Mouse (Mus musculus) forebrain, embryonic 11.5 days (tissue): ENCODE measurements around the gene Kidins220. TPM values are rescaled to one million over a fixed set of nuclear protein-coding genes. Genes with fewer than 3 reads are reported as not detected.

Source experiments
- ATAC-seq: fragments of 200-750 bp; cut with Nextera tagmentation; replicated peaks from 2 replicates; pipeline ENCODE4 v1.8.0; 2017; ENCODE audit warnings: moderate TSS enrichment; ENCODE audit not compliant: low FRiP score
- DNase-seq: peaks from one replicate; pipeline ENCODE4 v3.0.0-alpha.2; 2017; ENCODE audit warnings: low spot score
- H3K27ac ChIP-seq: fragments of 300-500 bp; sonication (generic); 2 replicates; pipeline ENCODE4 v1.5.1; 2014; ENCODE audit warnings: low read depth, low read length
- H3K27me3 ChIP-seq: fragments of 300-500 bp; sonication (generic); 2 replicates; pipeline ENCODE4 v1.6.1; 2014; ENCODE audit warnings: mild to moderate bottlenecking, low read length, mixed read lengths; ENCODE audit not compliant: control insufficient read depth, insufficient read depth
- H3K36me3 ChIP-seq: fragments of 300-500 bp; sonication (generic); 2 replicates; pipeline ENCODE4 v1.6.1; 2014; ENCODE audit warnings: mild to moderate bottlenecking, low read length, moderate library complexity, mixed read lengths; ENCODE audit not compliant: control insufficient read depth, insufficient read depth
- H3K4me1 ChIP-seq: fragments of 300-500 bp; sonication (generic); replicated peaks from 2 replicates; pipeline ENCODE4 v1.6.1; 2014; ENCODE audit warnings: low read length, mixed read lengths; ENCODE audit not compliant: control insufficient read depth, insufficient read depth
- H3K4me2 ChIP-seq: fragments of 300-500 bp; sonication (generic); 2 replicates; pipeline ENCODE4 v1.6.1; 2014; ENCODE audit warnings: low read depth, mild to moderate bottlenecking, low read length, moderate library complexity, mixed read lengths; ENCODE audit not compliant: severe bottlenecking
- H3K4me3 ChIP-seq: fragments of 300-500 bp; sonication (generic); 2 replicates; pipeline ENCODE4 v1.5.1; 2014; ENCODE audit warnings: low read depth, low read length
- H3K9ac ChIP-seq: fragments of 300-500 bp; sonication (generic); 2 replicates; pipeline ENCODE4 v1.6.1; 2014; ENCODE audit warnings: low read length
- H3K9me3 ChIP-seq: fragments of 300-500 bp; sonication (generic); 2 replicates; pipeline ENCODE4 v1.6.1; 2016; ENCODE audit warnings: low read length, mixed read lengths; ENCODE audit not compliant: control insufficient read depth
- whole genome bisulfite sequencing: fragments of 180-500 bp; shearing (Covaris S2); extraction: QIAGEN DNeasy Blood & Tissue Kit; methylation state at CpG from one replicate; pipeline ENCODE4 v1.1.7; 2014; 5-methylcytosine and 5-hydroxymethylcytosine counted together
- polyA plus RNA-seq: library from polyadenylated mRNA; unstranded; fragments of >200 nt; fragmentation: Nextera tagmentation; extraction: Ambion mirVana; gene quantifications from 2 replicates; pipeline ENCODE4 v1.2.1, GENCODE M21; 2014

The Kidins220 gene
- polyA plus RNA-seq, 1 experiment from 2014 or later = 45.4 TPM

GRCm38 (mm10) chr12:25044056-25044455, 69.3 kb downstream of the Kidins220 start:
- DNase-seq (no peak), ATAC-seq (no peak)
- Histone ChIP-seq H3K4me2 (no peak overlapping the region), H3K4me3 (no peak overlapping the region), H3K4me1 (no peaks in the 10 kb centered on the region), H3K9me3 (no peaks in the 10 kb centered on the region), H3K27me3 (no peaks in the 10 kb centered on the region), H3K27ac (no peak overlapping the region), H3K36me3 (no peaks in the 10 kb centered on the region), H3K9ac (no peak overlapping the region)
- WGBS = 88% methylated on average over 2 of the region's 2 CpGs

DNA sequence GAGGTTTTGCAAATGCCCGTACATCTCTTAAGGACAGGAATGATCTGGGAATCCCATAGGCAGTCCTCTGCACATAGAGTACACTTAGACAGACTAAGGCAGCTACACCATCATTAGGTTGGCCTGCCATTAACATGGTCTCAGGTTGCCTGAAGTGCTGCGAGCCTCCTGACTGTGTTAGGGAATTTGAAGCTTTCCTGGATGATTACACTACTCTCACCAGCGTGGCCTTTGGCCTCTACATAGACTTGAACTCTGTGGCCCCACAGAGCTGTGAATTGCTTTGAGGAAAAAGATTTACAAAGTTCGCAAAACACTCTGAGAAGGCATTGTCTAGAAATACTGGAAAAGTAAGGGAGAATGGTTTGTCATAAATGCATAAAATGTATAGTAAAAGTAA, 69.9 kb downstream of the Kidins220 start:
- no peak for DNase-seq
- Histone ChIP-seq H3K27me3 (no peaks in the 10 kb centered on the region), H3K4me3 (no peak overlapping the region), H3K9me3 (no peaks in the 10 kb centered on the region), H3K4me2 (no peak overlapping the region), H3K4me1 (no peaks in the 10 kb centered on the region), H3K27ac (no peak overlapping the region), H3K36me3 (no peaks in the 10 kb centered on the region), H3K9ac (no peak overlapping the region)
- WGBS = 87% methylated on average over 4 of the region's 4 CpGs
- no peak for ATAC-seq

DNA sequence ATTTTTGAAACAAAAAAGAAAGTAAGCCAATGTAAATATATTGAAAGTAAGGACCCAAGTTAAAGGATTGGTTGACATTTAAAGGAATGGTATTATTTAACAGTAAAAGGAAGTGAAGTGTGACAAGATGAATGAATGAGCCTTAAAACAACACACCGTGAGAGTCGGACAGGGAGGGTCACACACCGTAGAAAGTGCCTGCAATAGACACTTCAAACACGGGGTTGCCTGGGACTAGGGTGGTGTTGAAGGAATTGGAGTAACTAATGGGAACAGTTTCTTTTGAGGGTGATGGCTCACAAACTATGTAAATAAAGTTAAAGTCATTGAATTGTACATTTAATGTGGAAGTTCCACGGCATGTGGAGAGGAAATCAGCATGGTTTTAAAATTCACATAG, 74.5 kb downstream of the Kidins220 start:
- WGBS = 83% methylated on average over 5 of the region's 5 CpGs
- Histone ChIP-seq H3K36me3 (no peaks in the 10 kb centered on the region; the same call in 1 of the 2 replicates), H3K4me2 (no peak overlapping the region), H3K4me1 (no peaks in the 10 kb centered on the region), H3K27me3 (no peaks in the 10 kb centered on the region), H3K9ac (no peak overlapping the region), H3K9me3 (no peaks in the 10 kb centered on the region), H3K4me3 (no peak overlapping the region), H3K27ac (no peak overlapping the region)
- ATAC-seq (no peak), DNase-seq (no peak)

- Histone ChIP-seq H3K4me1 (no peaks in the 10 kb centered on the region), H3K9ac (no peak overlapping the region), H3K36me3 (no peaks in the 10 kb centered on the region; the same call in 1 of the 2 replicates), H3K4me2 (no peak overlapping the region), H3K27ac (no peak overlapping the region), H3K4me3 (no peak overlapping the region), H3K9me3 (no peaks in the 10 kb centered on the region), H3K27me3 (no peaks in the 10 kb centered on the region)
- ATAC-seq (no peak), DNase-seq (peak; percentile 32)
- 82% methylated on average over 7 of the region's 7 CpGs for WGBS
These were observed 79.8 kb downstream of the Kidins220 start for GRCm38 (mm10) chr12:25054511-25054910.

GRCm38 (mm10) chr12:25054963-25055362, 80.2 kb downstream of the Kidins220 start:
- Histone ChIP-seq H3K9ac (no peak overlapping the region), H3K27me3 (no peaks in the 10 kb centered on the region), H3K4me3 (no peak overlapping the region), H3K27ac (no peak overlapping the region), H3K36me3 (no peaks in the 10 kb centered on the region; the same call in 1 of the 2 replicates), H3K4me2 (no peak overlapping the region), H3K4me1 (no peaks in the 10 kb centered on the region), H3K9me3 (no peaks in the 10 kb centered on the region)
- 66% methylated on average over 4 of the region's 4 CpGs for WGBS
- ATAC-seq = no peak
- DNase-seq = peak; percentile 49

DNA sequence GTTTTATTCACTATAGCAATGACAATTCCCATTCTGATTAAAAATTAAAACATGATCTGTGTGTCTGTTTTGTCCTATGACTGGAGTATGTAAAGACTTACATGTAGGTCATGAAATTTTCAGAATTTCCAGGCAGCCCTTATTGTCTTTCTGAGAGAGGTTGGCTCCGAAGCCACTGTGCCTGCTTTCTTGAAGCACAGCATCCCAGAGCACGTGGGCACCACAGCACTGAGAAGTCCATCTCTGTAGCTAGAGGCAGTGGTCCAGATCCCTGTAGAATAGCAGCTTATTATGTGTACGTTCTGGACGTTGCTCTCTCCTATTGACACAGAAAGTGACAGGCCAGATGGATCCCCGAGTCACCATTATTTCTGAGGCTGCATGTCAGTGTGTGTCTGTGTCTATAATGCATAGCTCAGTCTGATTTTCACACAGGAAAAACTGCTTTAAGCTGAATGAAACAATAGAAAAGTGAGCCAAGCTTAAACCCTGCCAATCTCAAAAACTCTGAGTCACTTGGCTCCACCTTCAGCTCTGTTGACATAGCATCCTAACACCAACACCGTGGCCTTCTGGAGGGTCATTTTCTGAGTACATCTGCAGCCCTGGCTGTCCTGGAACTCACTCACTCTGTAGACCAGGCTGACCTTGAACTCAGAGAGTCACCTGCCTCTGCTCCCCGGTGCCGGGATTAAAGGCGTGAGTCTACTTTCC, 84.9 kb downstream of the Kidins220 start:
- Histone ChIP-seq H3K4me3 (no peak overlapping the region), H3K4me1 (no peaks in the 10 kb centered on the region), H3K27ac (no peak overlapping the region), H3K36me3 (no peaks in the 10 kb centered on the region), H3K9me3 (no peaks in the 10 kb centered on the region), H3K27me3 (no peaks in the 10 kb centered on the region), H3K9ac (no peak overlapping the region), H3K4me2 (no peak overlapping the region)
- WGBS = 86% methylated on average over 9 of the region's 9 CpGs
- no peak for ATAC-seq
- peak; percentile 27 for DNase-seq

GRCm38 (mm10) chr12:25060901-25061300, 86.2 kb downstream of the Kidins220 start:
- no peaks in the 10 kb centered on the region for H3K4me1 ChIP-seq
- no peak overlapping the region for H3K9ac ChIP-seq
- H3K4me3 ChIP-seq = no peak overlapping the region
- H3K36me3 ChIP-seq = no peaks in the 10 kb centered on the region
- no peak overlapping the region for H3K27ac ChIP-seq
- DNase-seq (peak; percentile 28), ATAC-seq (no peak)
- H3K27me3 ChIP-seq = no peaks in the 10 kb centered on the region
- no peak overlapping the region for H3K4me2 ChIP-seq
- no peaks in the 10 kb centered on the region for H3K9me3 ChIP-seq
- 56% methylated on average over 7 of the region's 7 CpGs for WGBS

DNA sequence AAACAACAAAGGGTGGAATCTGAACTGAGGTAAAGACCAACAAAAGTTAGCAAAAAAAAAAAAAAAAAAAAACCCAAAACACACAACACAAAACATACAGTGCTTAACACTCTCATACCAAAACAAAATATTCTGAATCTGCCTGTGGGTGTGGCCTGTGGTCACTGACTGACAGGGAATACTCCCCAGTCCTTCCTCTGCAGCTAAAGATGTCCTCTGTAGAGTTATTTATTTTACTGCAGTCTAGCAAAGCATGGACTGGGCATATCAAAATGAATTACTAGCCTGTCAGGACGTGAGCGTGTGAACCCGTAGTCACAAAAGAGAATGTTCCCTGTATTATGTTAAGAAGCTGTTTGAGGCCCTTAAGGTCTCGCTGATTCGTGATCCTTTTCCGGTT, 87.5 kb downstream of the Kidins220 start:
- 90% methylated on average over 6 of the region's 6 CpGs for WGBS
- Histone ChIP-seq H3K4me1 (no peaks in the 10 kb centered on the region), H3K27ac (no peak overlapping the region), H3K27me3 (no peaks in the 10 kb centered on the region), H3K4me3 (no peak overlapping the region), H3K9me3 (no peaks in the 10 kb centered on the region), H3K36me3 (no peaks in the 10 kb centered on the region), H3K9ac (no peak overlapping the region), H3K4me2 (no peak overlapping the region)
- DNase-seq (peak; percentile 17), ATAC-seq (no peak)

DNA sequence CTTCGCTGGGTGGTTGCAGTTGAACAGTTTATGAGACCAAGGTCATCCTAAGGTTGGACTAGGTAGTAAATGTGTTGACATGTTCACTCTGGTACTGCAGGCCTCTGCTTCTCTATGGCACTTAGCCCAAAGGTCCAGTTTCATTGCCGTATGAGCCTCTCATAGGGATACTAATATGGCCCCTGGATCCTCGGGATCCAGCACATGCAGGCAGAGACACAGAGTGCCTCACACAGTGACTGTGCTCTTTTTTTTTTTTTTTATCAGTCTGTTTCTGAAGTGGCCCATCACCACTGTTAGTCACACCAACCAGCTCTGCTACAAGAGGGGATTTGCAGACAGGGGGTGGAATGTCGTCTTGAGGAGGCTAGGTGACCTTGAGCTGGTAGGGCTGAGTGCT, 98.6 kb downstream of the Kidins220 start:
- H3K27ac ChIP-seq = no peak overlapping the region
- H3K4me2 ChIP-seq = no peak overlapping the region
- H3K27me3 ChIP-seq = no peaks in the 10 kb centered on the region
- 85% methylated on average over 4 of the region's 4 CpGs for WGBS
- no peak overlapping the region for H3K9ac ChIP-seq
- no peaks in the 10 kb centered on the region for H3K36me3 ChIP-seq
- ATAC-seq (no peak), DNase-seq (no peak)
- no peaks in the 10 kb centered on the region for H3K9me3 ChIP-seq
- H3K4me1 ChIP-seq = no peaks in the 10 kb centered on the region
- no peak overlapping the region for H3K4me3 ChIP-seq
